Mouse (Mus musculus): ENCODE results near the gene Fscn2.
"Not testable (repeated sequence)": the region's sequence is repeated elsewhere in the genome, so short reads cannot be mapped to it uniquely, and the experiment has no call there.

Fscn2 gene

GRCm38 (mm10) chr11:120404814-120405213, 43.5 kb downstream of the Fscn2 start:
- DNase-seq (ENCODE audit: low spot score), result no peak

- no peak for DNase-seq (ENCODE audit: low spot score)
These were observed 44.5 kb downstream of the Fscn2 start for GRCm38 (mm10) chr11:120405867-120406266.

DNA sequence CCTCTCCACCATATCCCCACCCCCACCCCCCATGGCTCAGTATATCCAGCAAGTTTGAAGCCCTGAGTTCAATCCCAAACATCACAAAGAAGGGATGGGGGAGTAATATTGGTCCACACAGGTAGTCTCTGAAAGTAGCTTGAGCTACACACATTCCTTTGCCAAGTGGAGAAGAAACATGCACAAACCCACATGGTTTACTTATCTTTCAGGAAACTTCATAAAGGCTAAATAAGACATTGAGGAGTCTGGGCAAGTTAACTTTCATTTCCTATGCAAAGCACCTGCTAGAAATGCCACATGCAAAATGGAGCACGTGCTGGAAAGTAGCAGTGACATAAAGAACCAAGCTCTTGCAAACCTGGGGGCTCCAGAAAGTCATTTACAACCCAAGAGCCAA, 45.1 kb downstream of the Fscn2 start:
- DNase-seq (ENCODE audit: low spot score), result no peak

DNA sequence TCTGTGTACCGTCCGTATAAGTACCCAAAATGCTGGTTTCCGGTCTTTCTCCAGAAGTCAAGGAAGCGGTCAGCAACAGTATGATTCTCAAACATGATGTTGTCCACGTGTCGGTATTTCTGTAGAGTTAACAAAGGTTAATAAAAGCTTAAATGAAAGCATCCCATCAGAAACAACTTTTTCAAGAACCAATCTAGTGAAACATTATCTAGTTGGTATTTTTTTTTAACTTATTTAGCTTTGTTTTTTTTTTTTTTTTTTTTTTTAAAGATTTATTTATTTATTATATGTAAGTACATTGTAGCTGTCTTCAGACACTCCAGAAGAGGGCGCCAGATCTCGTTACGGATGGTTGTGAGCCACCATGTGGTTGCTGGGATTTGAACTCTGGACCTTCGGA, 52.3 kb downstream of the Fscn2 start:
- DNase-seq (ENCODE audit: low spot score), result not testable (repeated sequence)
